Mouse (Mus musculus) embryonic fibroblast, embryonic 13.5 days (primary cell): Measurements from ENCODE around the gene Lrrc28.

Experiments
- CTCF ChIP-seq: IDR thresholded peaks from 2 replicates; pipeline ENCODE4 v1.5.1; 2011; ENCODE audit warnings: mild to moderate bottlenecking, control low read depth, low read length, moderate library complexity, borderline replicate concordance; ENCODE audit not compliant: insufficient read depth
- POLR2A ChIP-seq: IDR thresholded peaks from 2 replicates; pipeline ENCODE4 v1.6.1; 2011; ENCODE audit warnings: low read depth, mild to moderate bottlenecking, control low read depth, low read length, moderate library complexity

DNA sequence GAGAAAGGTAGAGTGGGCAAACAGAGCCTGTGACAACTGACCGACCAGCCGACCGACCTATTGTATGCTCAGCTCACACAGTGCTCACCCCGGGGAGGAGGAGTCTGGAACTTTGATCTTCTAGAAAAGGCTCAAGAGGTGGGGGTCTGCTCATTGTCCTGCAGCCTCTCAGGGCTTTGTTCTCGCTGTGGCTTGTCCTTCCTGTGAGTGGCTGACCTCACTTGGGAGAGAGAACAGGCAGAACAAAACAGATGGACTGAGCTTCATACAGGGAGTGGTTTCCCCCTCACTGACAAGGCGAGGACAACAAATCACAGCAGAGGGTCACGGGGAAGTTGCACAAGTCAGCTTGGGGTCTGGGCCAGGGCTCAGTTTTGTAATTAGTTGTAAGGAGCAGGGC is 181.5 kb downstream of the Lrrc28 start:
- no peak for TF ChIP-seq CTCF
- no peak for TF ChIP-seq POLR2A
